Mouse (Mus musculus) cerebellum, postnatal 25 days (tissue): Measurements from ENCODE around the gene Ica1.
A peak's percentile ranks its signal among the peaks of the same experiment; 100 is the strongest.

ENCODE experiments used
- DNase-seq, 2 experiments: peaks; one replicate each; pipeline ENCODE4 v3.0.0; 2021; ENCODE audit warnings: mixed read lengths in 2 of 2

Ica1 gene

DNA sequence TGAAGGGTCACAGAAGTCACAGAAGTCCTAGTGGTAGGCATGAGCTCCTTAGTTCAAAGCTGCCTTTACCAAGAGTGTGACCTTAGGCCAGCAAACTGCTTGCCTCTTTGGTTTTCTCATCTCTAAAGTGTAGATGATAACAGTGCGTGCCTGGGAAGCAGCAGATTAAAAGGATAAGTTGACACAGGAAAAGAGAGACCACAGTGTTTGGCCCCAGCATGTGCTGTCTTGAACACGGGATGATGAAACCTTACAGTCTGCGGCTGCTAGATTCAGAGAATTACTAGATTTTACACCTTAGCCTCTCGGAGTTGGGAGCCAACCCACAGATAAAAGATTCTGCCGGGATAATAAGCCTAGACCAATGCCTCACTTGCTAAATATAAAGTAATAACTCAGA, 137.4 kb downstream of the Ica1 start:
- no peak for DNase-seq

DNA sequence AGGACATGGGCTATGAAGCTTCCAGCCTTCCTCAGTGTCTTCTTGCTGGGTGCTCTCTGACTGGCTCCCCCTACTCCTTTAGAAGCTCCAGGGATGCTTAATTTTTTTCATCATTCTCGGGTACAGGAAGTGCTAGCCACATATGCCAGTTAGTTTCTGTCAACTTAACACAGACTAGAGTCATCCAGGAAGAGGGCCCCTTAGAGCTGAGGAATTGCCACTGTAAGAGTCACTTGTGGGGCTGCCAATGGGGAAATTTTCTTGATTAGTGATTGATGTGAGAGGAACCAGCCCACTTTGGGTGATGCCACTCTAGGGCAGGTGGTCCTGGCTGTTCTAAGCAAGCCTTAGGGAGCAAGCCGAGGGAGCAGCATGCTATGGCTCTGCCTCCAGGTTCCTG, 138.8 kb downstream of the Ica1 start:
- DNase-seq: no peak

DNA sequence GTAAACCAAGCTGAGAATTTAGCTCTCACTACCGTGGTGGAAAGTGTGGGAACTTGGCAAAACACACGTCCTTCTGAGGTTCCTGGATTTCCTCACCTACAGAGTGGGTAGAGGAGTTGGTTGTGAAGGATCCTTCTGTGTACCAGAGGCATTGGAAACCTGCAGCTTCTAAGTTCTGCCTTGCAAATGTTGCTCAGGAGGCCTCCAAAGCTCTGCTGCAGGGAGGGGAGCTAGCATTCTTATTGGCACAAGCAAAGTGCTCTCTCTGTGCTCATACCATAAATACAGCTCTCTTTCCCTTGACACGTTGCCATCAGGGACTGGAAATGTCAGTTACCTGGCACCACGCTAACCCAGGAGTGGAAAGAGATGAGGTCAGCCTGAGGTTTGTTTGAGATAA, 139.4 kb downstream of the Ica1 start:
- peak; percentile 55 to 59 for DNase-seq

DNA sequence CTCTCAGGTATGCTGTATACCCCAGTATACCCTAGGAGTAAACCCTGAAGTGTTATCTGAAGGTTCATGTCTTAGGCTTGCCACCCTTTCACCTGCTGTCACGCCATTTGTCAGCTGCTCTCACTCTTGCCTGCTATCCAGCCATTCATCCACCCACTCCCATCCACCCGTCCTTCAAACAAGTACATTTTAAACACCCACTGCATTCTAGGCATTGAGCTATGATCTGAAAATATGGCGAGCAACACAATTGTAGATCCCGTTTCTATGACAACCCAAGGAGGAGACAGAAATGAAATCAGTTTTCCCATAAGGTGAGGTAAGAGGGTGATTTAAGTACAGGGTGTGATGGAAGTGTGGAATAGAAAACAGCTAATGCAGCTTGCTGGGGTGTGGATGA, 140.2 kb downstream of the Ica1 start:
- no peak for DNase-seq

DNA sequence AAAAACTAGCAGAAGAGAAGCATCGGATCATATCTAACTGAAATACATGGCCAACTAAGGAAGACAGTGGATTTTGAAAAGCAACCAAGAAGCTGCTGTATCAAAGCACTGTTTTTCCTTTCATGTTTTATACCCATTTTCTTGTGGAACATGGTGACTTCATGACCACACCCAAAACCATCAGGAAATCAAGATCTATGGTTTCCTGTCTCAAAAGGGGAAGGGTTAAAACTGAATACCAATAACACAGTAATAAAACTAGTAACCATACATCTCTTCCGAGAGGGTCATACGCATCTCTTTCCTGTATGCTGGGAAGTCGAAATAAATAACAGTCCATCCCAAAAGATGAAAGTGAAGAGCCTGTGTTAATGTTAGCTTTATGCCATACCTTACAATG, 145.6 kb downstream of the Ica1 start:
- DNase-seq: no peak

DNA sequence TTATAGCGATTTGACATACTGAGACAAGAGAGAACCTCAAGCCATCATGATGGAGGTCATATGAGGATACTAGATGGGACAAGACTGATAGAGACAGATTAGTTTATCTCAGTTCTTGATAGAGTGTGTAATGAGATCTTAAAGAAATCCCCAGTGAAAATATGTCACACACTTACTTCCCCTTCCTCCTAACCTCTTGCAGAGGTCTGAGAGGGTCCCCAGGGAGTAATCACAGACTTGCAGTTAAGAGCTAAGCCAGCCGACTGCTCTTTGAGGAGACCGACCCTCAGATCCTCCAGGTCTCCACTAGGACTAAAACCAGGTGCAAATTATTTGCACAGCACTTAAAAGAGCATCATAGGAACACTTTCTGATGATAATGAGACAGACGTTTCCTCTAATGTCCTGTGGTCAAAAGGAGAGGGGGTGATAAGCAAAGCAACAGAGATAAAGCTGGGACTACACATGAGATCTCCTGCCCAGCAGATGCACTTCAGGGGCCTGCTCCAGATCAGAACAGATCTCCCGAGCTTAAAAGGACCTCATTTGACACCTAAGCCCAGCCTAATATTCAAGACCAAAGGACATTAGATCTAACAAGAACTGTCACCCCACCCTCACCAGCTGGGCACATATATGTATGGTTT, 146.2 kb downstream of the Ica1 start:
- DNase-seq: no peak

DNA sequence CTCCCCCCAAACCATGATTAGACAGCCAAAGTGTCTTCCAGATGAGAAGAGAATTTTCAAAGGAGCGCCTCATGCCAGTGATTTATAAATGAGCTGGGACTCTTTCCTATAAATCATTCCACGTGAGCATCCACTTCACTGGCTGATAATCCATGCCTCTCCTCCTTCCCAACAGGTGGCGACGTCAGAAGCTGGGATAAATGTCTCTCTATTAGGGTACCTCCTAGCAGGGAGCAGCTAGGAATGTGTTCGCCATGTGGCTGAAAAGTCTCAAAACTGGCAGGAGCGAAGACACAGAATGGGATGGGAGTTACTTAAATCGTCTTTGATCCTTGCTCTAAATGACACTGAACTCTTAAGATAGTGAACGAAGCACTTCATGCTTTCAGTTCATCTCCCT, 146.9 kb downstream of the Ica1 start:
- DNase-seq: no peak

DNA sequence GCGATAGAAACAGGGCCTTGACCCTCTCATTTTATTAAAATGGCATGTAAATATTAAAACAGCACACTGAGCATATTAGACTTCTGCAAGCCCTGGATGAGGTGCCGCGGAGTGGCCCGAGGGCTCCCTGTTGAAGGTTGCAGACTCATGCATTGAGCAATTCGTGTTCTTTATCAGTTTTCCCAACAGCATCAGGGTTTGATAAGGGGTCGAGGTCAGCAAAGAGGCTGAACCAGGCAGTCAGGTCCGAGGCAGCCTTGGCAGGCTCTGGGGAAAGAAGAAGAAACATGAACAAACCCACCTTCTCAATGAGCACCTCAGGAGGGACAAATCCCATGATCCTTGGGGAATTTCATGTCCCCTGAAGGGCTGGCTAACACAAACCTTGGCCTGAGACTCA, 147.8 kb downstream of the Ica1 start:
- DNase-seq: no peak

DNA sequence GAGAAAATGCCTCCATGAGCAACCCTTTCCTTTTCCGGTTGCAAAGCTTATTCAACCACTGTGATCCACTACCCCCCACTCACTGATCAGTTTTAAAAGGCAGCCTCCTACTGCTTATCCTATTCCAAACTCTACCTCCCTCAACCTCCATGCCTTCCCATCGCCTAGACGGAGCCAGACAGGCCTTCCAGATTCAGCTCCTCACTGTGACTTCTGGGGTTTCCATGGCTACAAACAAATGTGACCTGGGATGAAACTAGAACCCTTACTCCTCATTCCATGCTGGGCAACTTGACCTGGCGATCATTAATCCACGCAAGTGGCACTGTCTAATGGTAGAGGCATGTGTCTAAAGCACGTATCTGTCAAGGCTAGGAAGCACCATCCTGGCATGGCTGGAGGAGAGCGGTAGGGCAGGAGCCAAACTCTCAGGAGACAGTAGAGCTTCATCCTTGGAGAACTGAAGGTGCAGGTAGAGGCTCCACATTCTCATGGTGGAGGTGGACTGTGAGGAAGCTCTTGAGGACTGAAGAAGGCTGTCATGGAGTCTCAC, 149.5 kb downstream of the Ica1 start:
- DNase-seq: no peak

DNA sequence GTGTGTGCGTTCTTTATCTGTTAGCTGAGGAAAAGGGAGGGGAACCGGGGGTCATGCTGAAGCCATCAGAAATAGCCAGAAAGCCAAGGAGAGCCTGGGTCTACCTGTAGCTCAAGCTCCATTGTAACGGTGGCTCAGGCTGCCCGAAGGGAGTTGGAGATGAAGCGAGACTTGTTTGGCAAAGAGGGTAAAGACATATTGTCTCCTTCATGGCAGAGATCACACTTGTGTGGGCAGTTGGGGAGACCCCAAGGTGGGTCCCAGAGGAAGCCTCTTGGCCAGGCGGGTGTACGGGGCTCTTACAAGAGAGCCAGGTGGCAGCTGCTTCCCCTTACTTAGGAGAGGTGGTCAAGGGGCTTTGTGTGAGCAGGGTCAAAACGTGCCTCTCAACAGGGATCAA, 150.1 kb downstream of the Ica1 start:
- DNase-seq: no peak

DNA sequence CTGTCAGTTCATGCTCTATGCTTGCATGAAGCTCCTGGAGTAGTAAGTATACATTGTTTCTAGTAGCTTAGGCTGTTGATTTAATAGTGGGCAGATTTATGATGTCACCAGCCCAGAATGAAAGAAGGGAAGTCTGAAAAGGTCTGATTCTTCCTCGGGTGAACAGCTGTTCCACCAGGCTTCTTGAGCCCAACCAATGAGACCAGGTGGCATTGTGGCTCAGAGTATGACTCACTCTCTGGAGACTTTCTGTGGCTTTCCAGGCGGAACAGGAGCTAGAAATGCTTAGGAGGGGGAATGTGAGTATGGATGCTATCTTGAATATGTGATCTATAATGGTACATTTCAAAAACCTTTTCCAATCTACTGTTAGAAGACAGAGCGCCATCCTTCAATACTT, 155.2 kb downstream of the Ica1 start:
- no peak for DNase-seq

DNA sequence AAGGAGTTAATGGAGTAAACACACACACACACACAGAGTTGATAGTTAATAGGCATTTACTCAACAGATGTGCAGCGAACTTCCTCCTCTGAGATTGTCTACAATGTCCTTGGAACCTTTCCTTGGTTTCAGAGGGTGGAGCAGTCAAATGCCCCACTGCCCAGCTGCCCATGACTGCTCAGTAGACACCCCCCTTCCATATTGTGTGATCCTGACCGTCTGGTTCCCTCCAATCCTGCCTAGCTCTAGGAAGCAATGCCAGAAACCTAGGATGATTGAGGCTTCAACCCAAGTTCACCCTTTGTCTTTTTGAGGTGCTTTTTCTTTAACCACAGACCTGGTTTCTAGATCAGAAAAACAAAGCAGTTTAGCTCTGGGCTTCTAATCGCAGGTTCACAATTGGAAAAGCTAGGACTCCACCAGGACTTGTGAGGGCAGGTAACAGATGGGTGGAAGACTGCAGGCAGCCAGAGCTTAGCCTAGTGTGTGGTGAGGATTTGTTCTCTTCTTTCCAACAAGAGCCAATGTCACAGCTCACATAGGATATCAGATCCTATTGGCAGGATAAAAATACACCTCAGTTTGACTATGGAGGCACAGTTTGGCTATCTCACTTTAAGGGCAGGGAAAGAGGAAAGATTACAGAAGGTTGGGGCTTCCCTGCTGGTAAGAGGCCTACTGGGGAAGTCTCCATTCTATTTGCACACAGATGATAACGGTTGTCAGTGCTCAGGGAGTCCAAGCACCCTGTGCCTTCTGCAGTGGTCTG, 158.5 kb downstream of the Ica1 start:
- DNase-seq: peak; percentile 64 to 73

DNA sequence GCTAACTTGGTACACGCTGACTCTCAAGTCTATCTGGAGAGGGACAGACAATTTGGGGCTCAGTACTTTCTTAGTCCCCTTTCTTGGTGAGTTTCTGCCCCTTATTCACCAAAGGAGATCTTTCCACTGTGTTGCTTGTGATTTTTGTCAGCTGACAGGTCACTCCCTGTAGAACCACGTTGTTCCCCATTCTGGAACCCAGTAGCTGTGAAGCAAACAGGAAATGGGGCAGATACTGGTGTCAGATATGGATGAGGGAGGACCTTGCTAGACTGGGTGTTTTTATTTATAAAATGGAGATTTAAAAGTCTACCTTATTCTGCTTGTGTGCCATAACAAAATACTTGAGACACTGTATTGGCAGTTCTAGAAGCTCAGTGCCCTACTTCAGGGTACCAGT, 160.9 kb downstream of the Ica1 start:
- DNase-seq: no peak

DNA sequence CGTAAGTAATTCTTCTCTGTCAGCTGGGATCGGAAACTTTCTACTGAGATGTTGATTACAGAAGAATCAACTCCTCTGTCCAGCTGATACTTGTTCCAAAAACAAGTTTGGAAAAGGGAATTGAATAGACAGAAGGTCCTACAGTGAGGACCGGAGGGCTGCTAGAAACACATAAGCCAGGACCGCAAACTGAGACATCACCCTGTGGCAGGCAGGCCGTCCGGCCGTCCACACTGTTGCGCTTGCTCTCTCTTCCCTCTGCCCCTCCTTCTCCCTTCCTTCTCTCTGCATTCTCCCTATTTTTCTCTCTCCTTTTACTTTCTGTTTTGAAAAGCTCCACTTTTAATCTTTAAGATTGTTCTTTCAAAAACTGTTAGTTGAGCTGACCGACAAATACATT, 186.6 kb downstream of the Ica1 start:
- peak; percentile 36 to 52 for DNase-seq

DNA sequence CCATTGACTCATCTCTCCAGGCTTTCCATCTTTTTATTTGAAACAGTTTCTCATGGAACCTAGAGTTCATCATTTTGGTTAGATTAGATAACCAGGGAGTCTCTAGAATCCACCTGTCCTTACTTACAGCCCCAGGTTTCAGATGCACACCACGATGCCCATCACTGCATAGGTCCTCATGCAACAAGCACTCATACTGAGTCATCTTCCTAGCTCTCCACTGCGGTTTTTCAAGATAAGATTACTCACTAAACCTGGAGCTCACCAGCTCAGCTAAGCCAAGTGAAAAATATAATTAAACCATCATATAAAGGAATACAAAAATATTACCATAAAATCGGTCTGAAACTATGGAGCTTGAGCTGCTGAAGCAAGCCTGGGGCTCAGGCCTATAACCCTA, 194.4 kb downstream of the Ica1 start:
- DNase-seq: no peak

DNA sequence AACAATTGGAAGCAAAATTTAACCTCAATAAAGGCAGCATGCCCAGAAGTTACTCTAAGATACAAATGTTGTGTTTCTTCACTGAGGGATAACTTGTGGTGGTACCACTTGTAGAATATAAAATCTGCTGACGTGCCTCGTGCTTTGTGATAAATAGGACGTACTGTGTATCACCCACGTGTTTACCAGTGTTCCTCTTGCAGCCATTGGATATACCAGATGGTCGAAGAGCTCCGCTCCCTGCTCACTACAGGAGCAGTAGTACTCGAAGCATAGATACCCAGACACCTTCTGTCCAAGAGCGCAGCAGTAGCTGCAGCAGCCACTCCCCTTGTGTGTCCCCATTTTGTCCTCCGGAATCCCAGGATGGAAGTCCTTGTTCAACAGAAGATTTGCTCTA, 195.9 kb downstream of the Ica1 start:
- peak; percentile 33 to 34 for DNase-seq
